Mouse (Mus musculus) bone marrow, adult 2 months (tissue): ENCODE measurements around the gene Samd10.

Experiments
- CTCF ChIP-seq: fragments of 200-500 bp; IDR thresholded peaks from 2 replicates; pipeline ENCODE4 v1.5.1; 2011; ENCODE audit warnings: low read length, control low read depth; ENCODE audit not compliant: control insufficient read depth, insufficient read depth
- POLR2A ChIP-seq: fragments of 200-500 bp; IDR thresholded peaks from 2 replicates; pipeline ENCODE4 v1.6.1; 2011; ENCODE audit warnings: low read depth, mild to moderate bottlenecking, control low read depth, low read length, borderline replicate concordance; ENCODE audit not compliant: control insufficient read depth

- TF ChIP-seq POLR2A = no peak
- TF ChIP-seq CTCF = no peak
These were observed 2.7 kb upstream of the Samd10 start for GRCm38 (mm10) chr2:181601751-181602145.
